Mouse (Mus musculus) stomach, postnatal 0 days (tissue): ENCODE results near the gene Mt4.

Experiments used
- CTCF ChIP-seq: IDR thresholded peaks from 2 replicates; pipeline ENCODE4 v1.5.1; 2016; ENCODE audit warnings: antibody characterized with exemption, low read depth, mild to moderate bottlenecking, moderate library complexity
- EP300 ChIP-seq: optimal IDR thresholded peaks from 2 replicates; pipeline ENCODE3; 2016; ENCODE audit warnings: antibody characterized with exemption

DNA sequence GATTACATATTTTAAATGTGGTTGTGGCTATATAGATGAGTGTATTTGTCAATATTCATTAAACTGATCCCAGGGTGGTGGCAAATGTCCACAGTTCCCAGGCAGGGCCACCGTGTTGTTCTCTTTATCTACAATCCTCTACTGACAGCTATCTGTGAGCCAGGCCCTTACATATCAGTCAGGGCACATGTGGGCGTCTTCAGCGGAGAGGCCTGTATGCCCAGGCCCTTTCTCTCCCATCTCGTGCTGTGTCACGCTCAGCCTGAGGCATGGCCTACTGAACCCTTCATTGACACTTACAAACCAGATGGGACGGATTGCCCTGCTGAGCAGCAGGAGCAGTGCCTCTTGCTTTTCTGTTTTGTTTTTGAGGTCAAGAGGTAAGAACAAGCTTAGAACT lies 27.6 kb upstream of the Mt4 start:
- TF ChIP-seq CTCF (no peak), EP300 (no peak)
